Mouse (Mus musculus) spleen, embryonic (tissue): ENCODE data around the gene Vps13d.

Source experiments
- CTCF ChIA-PET: fragments of 350-600 bp; sonication (Branson Sonifier 250); formaldehyde crosslinking; loops from one replicate; lab custom pipeline; 2022; lab: Charles Lee

Gene Vps13d

GRCm38 (mm10) chr4:145099344-145099743, 95.5 kb downstream of the Vps13d start:
- CTCF ChIA-PET, result no interaction called here

GRCm38 (mm10) chr4:145097974-145098373, 96.8 kb downstream of the Vps13d start:
- CTCF ChIA-PET, result interaction anchor here (0.6 kb wide), 1 partner anchor 1865 kb away, joined by 3 read pairs; no protein-coding TSS in a partner anchor

- CTCF ChIA-PET, result no interaction called here
Measured at GRCm38 (mm10) chr4:145096481-145097039, 98.2 kb downstream of the Vps13d start.

GRCm38 (mm10) chr4:145086509-145086908, 108.3 kb downstream of the Vps13d start:
- CTCF ChIA-PET, result no interaction called here

- CTCF ChIA-PET, result no interaction called here
Measured at GRCm38 (mm10) chr4:145079324-145079723, 115.5 kb downstream of the Vps13d start.

- CTCF ChIA-PET, result no interaction called here
Measured at GRCm38 (mm10) chr4:145074276-145074675, 120.5 kb downstream of the Vps13d start.

- CTCF ChIA-PET, result no interaction called here
Measured at GRCm38 (mm10) chr4:145073728-145074127, 121.1 kb downstream of the Vps13d start.

GRCm38 (mm10) chr4:145071942-145072341, 122.9 kb downstream of the Vps13d start:
- CTCF ChIA-PET, result no interaction called here

- CTCF ChIA-PET, result no interaction called here
Measured at GRCm38 (mm10) chr4:145067019-145067680, 127.7 kb downstream of the Vps13d start.

GRCm38 (mm10) chr4:145066336-145067018, 128.3 kb downstream of the Vps13d start:
- CTCF ChIA-PET, result no interaction called here

- CTCF ChIA-PET, result interaction anchor here (0.6 kb wide), 1 partner anchor 166 kb away, joined by 3 read pairs; the partner anchor contains the start of gene Dhrs3
Measured at GRCm38 (mm10) chr4:145058749-145059442, 135.9 kb downstream of the Vps13d start.

- CTCF ChIA-PET, result no interaction called here
Measured at GRCm38 (mm10) chr4:145056346-145056745, 138.5 kb downstream of the Vps13d start.

- CTCF ChIA-PET, result no interaction called here
Measured at GRCm38 (mm10) chr4:145055792-145056191, 139.0 kb downstream of the Vps13d start.

- CTCF ChIA-PET, result no interaction called here
Measured at GRCm38 (mm10) chr4:145054369-145054768, 140.4 kb downstream of the Vps13d start.

GRCm38 (mm10) chr4:145052697-145053096, 142.1 kb downstream of the Vps13d start:
- CTCF ChIA-PET, result no interaction called here

- CTCF ChIA-PET, result no interaction called here
Measured at GRCm38 (mm10) chr4:145052282-145052681, 142.5 kb downstream of the Vps13d start.

- CTCF ChIA-PET, result no interaction called here
Measured at GRCm38 (mm10) chr4:145051209-145051969, 143.4 kb downstream of the Vps13d start.

GRCm38 (mm10) chr4:145050518-145051208, 144.1 kb downstream of the Vps13d start:
- CTCF ChIA-PET, result no interaction called here

- CTCF ChIA-PET, result no interaction called here
Measured at GRCm38 (mm10) chr4:145047964-145048363, 146.8 kb downstream of the Vps13d start.

GRCm38 (mm10) chr4:145046032-145046401, 148.8 kb downstream of the Vps13d start:
- CTCF ChIA-PET, result interaction anchor here (0.6 kb wide), 1 partner anchor 146 kb away, joined by 3 read pairs; no protein-coding TSS in a partner anchor
